Mouse (Mus musculus) embryonic fibroblast, embryonic 13.5 days (primary cell): ENCODE results near the gene Wdr76. TPM values are rescaled to one million over a fixed set of nuclear protein-coding genes. Genes with fewer than 3 reads are reported as not detected.
"Not testable (repeated sequence)": the region's sequence is repeated elsewhere in the genome, so short reads cannot be mapped to it uniquely, and the experiment has no call there.

Experiments used
- H3K27ac ChIP-seq: 2 replicates; pipeline ENCODE4 v1.5.1; 2012; ENCODE audit warnings: low read length, control low read depth, inconsistent platforms; ENCODE audit not compliant: insufficient read depth
- H3K4me1 ChIP-seq: 2 replicates; pipeline ENCODE4 v1.6.1; 2011; ENCODE audit warnings: low read length; ENCODE audit not compliant: control insufficient read depth, insufficient read depth
- H3K4me3 ChIP-seq: 2 replicates; pipeline ENCODE4 v1.5.1; 2011; ENCODE audit warnings: mild to moderate bottlenecking, control low read depth, low read length; ENCODE audit not compliant: insufficient read depth
- CTCF ChIP-seq: IDR thresholded peaks from 2 replicates; pipeline ENCODE4 v1.5.1; 2011; ENCODE audit warnings: mild to moderate bottlenecking, control low read depth, low read length, moderate library complexity, borderline replicate concordance; ENCODE audit not compliant: insufficient read depth
- POLR2A ChIP-seq: IDR thresholded peaks from 2 replicates; pipeline ENCODE4 v1.6.1; 2011; ENCODE audit warnings: low read depth, mild to moderate bottlenecking, control low read depth, low read length, moderate library complexity
- polyA plus RNA-seq: library from polyadenylated mRNA; stranded (reverse); fragments of >200 nt; gene quantifications from 2 replicates; pipeline ENCODE4 v1.2.4, GENCODE M21; 2011; ENCODE audit warnings: low read depth; ENCODE audit not compliant: missing spikeins, insufficient read length

Wdr76 gene
- polyA plus RNA-seq, 1 experiment, result 8.6 TPM

DNA sequence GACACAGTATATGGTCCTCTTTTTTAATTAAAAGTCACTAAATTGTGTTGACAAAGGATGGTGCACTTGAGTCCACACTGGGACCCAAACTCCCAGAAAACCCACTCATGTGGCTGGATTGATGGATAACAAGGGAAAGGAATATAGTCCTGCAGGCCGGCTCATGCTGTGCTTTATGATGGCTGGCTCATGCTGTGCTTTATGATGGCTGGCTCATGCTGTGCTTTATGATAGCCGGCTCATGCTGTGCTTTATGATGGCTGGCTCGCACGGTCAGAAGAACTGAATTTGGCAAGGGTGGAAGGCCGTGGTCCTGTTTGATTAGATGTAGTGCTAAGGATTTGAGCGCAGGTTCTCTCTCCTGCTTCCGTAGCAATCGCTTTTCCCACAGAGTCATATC is 22.9 kb upstream of the Wdr76 start:
- Histone ChIP-seq H3K4me1 (no peaks in the 10 kb centered on the region), H3K4me3 (no peak overlapping the region), H3K27ac (no peak overlapping the region)
- TF ChIP-seq CTCF (no peak), POLR2A (no peak)

DNA sequence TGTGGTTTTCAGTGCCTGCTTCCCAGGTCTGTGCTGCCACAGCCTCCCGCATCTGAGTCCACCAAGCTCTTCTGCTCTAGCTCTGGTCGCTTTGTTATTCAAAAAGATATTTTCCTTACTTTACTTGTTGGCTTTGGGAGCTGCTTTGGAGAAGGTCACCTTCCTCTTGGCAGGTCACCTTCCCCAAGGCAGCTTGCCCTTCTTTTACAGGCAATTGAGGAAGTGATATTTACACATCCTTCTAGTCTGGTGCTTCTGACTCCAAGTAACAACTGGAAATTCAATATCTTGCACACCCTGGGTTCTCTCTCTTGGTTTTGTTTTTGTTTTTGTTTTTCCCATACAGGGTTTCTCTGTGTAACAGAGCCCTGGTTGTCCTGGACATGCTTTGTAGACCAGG is 22.1 kb upstream of the Wdr76 start:
- not testable (repeated sequence) for H3K4me1 ChIP-seq, H3K27ac ChIP-seq, H3K4me3 ChIP-seq

GRCm38 (mm10) chr2:121501550-121501949 is 5.0 kb upstream of the Wdr76 start:
- not testable (repeated sequence) for H3K4me3 ChIP-seq, H3K27ac ChIP-seq, H3K4me1 ChIP-seq

GRCm38 (mm10) chr2:121507173-121507950 is 839 bp downstream of the Wdr76 start:
- H3K27ac ChIP-seq, result no peak overlapping the region

DNA sequence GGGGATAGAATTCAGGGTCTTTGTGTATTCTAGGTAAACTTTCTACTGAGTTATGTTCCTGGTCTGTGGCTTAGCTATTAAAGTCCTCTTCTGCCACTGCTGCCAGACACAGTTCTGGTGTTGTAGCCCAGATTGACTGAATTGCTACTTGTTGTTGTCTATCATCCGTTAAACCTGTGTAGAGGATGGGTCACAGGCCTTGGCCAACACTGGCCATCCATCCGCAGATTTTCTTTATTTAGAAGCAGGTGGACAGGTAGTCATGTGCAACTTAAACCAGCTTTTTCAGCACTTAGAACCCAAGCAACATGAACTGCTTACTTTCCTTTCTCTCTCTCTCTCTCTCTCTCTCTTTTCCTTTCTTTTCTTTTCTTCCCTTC is 1.4 kb downstream of the Wdr76 start:
- Histone ChIP-seq H3K27ac (no peak overlapping the region), H3K4me1 (peaks cover 2% of the 10 kb centered on the region; the same call in 1 of the 2 replicates), H3K4me3 (peak overlapping the region; percentile 52; the same call in 1 of the 2 replicates)
- TF ChIP-seq POLR2A, result no peak
- no peak for TF ChIP-seq CTCF

More at GRCm38 (mm10) chr2:121507173-121507950, 839 bp downstream of the Wdr76 start:
- peak overlapping the region; percentile 52 for H3K4me3 ChIP-seq
- peaks cover 2% of the 10 kb centered on the region; the same call in 1 of the 2 replicates for H3K4me1 ChIP-seq
- TF ChIP-seq POLR2A (no peak), CTCF (no peak)

GRCm38 (mm10) chr2:121509584-121509983 is 3.1 kb downstream of the Wdr76 start:
- Histone ChIP-seq H3K4me3 (peak overlapping the region; percentile 34), H3K4me1 (peaks cover 2% of the 10 kb centered on the region; the same call in 1 of the 2 replicates), H3K27ac (no peak overlapping the region)
- no peak for TF ChIP-seq CTCF
- TF ChIP-seq POLR2A, result peak; percentile 37; the same call in 1 of the 2 replicates

DNA sequence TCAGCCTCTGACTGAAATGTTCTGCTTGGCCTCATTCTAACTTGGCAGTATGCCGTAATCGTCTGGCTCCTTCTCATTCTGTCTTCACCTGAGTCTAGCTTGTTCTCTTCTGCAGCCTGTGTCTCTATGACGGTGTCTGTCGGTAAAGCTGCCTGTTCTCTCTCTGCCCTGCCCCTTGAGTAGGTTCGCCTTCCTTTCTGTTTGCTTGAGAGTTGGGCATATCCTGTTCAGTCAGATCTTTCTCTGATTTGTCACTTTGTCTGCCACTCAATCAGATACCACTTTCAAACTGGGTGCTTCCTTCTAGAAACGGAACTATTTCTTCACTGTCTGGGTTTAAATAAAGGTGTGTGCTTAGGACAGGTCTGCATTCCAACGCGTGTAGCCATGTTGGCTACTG is 4.9 kb downstream of the Wdr76 start:
- Histone ChIP-seq H3K4me3 (no peak overlapping the region), H3K27ac (no peak overlapping the region), H3K4me1 (peaks cover 2% of the 10 kb centered on the region; the same call in 1 of the 2 replicates)
- TF ChIP-seq POLR2A (no peak), CTCF (no peak)

- not testable (repeated sequence) for H3K4me1 ChIP-seq, H3K4me3 ChIP-seq, H3K27ac ChIP-seq
These were observed 6.7 kb downstream of the Wdr76 start for GRCm38 (mm10) chr2:121512991-121513765.

DNA sequence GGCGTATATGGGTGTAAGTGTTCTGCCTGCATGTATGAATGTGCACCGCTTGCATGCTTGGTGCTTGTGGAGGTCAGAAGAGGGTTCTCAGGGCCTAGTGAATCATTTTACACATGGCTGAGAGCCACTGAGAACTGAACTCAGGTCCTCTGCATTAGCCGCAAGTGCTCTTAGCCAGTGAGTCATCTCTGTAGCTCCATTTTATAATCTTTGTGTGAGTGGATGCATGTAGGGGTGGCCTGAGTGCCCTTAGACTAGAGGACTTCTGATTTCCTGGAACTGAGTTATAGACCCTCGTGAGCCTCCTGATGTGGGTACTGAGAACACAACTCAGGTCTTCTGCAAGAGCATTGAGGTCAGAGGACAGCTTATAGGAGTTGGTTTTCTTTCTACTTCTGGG is 7.7 kb downstream of the Wdr76 start:
- no peak overlapping the region for H3K4me3 ChIP-seq
- H3K27ac ChIP-seq, result no peak overlapping the region
- TF ChIP-seq CTCF (no peak), POLR2A (no peak)
- no peaks in the 10 kb centered on the region for H3K4me1 ChIP-seq

GRCm38 (mm10) chr2:121518106-121518505 is 11.6 kb downstream of the Wdr76 start:
- no peaks in the 10 kb centered on the region for H3K4me1 ChIP-seq
- H3K27ac ChIP-seq, result no peak overlapping the region
- TF ChIP-seq CTCF (no peak), POLR2A (no peak)

DNA sequence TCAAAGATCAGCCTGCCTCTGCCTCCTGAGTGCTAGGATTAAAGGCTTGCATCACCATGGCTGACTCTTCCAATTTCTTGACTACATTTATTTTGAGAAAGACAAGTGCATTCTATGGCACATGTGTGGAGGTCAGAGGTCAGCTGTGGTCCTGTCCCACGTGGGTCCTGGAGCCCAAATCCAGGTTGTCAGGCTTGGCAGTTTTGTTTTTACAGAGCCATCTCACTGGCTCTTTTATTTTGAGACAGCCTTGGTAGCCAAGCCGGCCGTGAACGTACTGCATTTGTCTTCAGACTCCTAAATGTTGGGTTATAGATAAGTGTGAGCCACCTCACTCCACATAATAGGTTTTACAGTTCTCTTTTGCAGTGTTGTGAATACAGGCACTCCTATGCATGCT is 12.2 kb downstream of the Wdr76 start:
- H3K27ac ChIP-seq, H3K4me1 ChIP-seq, H3K4me3 ChIP-seq: not testable (repeated sequence)

More at GRCm38 (mm10) chr2:121518106-121518505, 11.6 kb downstream of the Wdr76 start:
- no peak overlapping the region for H3K4me3 ChIP-seq
